Mouse (Mus musculus): ENCODE measurements around the gene Mthfd1l. TPM values are rescaled to one million over a fixed set of nuclear protein-coding genes. Genes with fewer than 3 reads are reported as not detected.
A peak's percentile ranks its signal among the peaks of the same experiment; 100 is the strongest.

The Mthfd1l gene
- 1 to 10 TPM in 2 of 4 experiments, under 1 TPM in 2; 0.72 to 1.9 (median 1.2) TPM for total RNA-seq (2022)

DNA sequence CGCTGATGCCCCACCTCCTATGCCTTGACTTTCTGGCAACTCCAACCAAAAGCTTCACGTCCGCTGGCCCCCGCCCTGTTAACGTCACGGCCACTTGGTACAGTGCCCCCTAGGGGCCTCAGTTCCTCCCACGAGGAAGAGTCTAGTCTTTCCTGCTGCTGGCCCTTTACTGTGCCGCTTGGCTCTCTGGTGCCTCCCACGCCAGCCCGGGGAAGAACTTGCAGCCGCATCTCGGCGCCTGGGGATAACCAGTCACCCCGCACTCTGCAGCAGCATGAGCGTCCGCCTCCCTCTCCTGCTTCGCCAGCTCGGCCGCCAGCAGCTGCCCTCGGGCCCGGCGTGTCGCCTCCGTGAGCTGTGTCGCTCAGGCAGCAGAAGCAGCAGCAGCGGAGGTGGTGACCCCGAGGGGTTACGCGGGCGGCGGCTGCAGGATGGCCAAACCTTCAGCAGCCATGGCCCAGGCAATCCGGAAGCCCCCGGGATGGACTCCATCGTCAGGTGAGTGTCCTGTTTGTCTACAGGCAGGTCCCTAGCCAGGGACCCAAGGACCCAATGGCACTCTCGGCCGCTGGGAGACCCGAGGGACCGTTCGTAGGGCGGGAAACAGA is at the start of gene Mthfd1l:
TSS of gene Mthfd1l (plus strand) at position 138 of the 608 bp plus-strand sequence.
- DNase-seq (ENCODE audit: low spot score) = peak; percentile 74

DNA sequence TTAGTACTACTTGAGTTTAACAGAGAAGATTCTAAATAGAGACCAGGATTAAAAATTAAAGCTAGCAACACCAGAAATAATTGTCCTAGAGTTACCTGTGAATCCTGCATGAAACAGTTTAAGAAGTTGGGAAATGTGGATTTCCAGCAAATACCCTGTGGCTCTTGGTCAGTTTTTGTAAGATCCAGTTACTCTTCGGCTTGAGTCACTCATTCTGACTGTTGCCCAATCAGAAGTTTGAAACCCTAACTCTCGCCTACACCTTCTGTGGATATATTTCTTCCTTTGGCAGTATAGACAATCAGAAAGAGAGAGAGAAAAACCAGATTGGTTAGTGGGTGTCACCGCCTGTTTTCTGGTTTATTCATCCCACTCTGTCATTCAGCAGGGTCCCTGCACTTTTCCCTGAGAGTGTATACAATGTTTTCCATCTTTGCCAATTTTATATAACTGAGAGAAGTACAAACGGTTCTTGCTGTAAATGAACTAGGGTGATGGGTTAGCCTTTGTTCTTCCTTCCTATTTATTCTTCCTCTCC is 44.8 kb upstream of the Mthfd1l start:
- DNase-seq (ENCODE audit: low spot score) = no peak

DNA sequence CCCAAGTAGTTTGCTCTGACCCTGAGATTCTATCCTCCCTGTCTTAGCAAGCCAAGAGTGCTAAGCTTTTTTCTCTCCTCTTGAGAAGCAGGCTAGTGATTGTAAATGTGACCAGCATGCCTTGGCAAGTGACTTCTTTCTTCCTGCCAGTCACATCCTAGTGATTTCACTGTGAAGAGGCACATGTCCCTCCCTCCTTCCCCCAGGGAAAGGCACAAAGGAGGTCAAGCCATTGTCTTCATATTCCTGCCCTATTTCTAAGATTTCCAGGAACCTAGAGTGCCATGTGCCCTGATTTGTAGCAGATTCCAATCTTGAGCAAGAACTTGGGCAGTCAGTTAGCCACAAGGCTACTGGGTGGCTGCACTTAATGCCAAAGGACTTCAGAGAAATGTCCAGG is 41.1 kb upstream of the Mthfd1l start:
- DNase-seq (ENCODE audit: low spot score) = no peak

DNA sequence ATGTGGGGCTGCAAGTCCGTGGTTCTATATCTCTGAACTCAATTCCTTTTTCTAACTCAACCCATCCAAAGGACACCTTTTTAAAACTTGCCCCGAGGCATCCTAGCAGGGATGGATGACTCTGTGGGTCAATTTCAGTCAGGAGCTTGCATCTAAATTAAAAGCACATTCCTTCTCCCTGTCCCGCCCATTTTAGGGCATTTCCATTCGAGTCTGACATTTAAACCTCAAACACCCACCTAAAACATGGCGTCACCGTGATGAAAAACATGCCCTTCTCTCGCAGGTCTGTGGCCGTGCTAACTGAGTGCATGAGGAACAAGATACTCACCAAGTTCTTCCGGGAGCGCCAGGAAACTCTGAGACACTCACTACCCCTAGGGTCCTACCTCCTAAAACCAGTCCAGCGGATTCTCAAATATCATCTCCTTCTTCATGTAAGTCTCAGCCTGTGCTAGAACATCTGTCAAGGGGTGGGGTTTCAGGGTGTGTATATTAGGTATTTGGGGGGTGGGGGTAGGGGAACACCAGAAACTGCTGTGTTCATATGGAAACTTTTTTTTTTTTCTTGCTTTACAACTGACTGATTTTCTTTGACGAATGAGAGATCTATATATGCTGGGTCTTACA is 39.5 kb upstream of the Mthfd1l start:
- no peak for DNase-seq (ENCODE audit: low spot score)

DNA sequence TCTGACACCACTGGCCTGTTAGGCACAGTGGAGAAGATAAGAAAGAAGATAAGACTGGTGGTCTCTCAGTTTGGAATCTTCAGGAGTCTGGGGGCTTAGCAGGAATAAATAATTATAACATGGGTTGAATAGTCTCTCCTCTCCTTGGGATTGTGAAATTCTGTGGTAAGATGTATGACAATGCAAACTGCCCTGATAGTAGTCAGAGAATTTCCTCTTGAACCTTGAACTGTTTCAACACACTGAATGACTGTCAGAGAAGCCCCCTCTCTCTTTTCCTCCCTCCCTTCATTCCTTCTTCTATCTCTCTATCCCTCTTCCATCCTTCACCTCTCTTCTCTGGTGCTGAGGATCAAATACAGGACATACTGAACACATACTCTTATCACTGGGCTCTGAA is 36.1 kb upstream of the Mthfd1l start:
- no peak for DNase-seq (ENCODE audit: low spot score)

DNA sequence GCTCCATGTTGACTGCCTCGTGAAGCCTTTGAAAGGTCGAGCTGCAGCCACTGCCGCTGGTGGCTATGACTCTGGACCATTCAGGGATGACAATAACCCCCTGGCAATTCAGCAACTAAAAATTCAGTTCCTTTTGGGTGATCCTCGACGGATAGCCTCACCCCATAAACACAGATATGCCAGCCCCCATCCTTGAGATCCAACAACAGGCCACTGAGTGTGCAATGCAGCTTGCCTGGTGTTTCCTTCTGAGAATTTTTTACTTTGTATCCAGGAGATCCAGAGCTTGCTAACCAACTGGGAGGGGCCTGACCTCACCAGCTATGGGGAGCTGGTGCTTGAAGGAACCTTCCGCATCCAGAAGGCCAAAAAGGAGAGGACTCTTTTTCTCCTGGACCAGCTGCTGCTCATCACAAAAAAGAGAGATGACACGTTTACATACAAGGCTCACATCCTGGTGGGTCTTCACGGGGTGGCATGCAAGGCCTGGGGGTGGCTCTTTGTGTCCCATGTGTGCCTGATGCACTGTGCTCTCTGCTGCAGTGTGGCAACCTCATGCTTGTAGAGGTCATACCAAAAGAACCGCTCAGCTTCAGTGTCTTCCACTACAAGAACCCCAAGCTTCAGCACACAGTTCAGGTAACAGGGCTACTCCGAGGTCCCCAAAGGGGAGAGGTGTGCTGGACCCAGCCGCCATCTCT is 32.9 kb upstream of the Mthfd1l start:
- DNase-seq (ENCODE audit: low spot score) = no peak

DNA sequence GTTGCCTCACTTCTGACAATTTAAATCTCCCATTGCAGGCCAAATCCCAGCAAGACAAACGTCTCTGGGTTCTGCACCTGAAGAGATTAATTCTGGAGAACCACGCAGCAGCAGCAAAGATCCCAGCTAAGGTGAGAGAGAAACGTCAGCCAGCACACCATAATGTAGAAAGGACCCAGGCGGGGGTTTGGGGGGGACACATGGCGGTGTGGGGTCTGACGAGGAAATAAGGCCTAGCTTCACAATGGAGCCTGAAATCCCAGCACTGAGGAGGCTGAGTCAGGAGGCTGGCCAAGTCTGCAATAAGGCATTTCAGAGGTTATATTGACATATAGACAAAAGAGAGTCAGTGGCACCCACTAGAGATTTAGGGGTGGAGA is 32.3 kb upstream of the Mthfd1l start:
- DNase-seq (ENCODE audit: low spot score) = no peak

DNA sequence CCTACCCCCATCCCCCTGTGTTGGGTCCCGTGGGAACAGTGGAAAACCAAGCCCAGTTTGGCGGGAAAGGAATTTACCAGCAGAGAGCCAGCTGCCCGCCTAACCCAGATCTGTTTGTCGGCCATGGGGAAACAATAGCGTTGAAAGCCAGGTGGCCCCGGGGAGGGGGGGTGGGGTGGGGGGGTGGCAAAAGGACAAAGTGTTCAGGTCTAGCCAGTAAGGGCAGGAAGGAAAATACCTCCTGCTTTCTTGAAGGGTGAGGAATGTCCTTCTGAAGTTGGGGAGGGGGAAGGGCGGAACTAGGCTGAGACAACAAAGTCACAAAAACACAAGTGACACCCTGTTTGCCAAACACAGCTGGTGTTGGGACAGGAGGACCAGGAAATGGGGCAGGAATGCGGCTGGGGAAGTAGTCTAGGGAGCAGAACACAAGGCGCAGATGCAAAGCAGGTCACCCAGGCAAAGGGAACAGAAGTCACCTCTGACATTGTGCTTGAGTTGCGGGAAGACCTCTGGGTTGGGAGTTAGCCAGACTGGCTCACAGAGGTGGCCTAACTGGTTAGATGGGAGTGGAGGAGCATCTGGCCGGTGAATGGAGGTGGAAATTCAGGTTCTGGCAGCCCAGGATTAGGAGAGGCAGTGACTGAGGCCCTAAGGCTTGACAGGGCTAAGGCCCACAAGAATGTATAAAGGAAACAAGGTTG is 31.7 kb upstream of the Mthfd1l start:
- peak; percentile 65 for DNase-seq (ENCODE audit: low spot score)

DNA sequence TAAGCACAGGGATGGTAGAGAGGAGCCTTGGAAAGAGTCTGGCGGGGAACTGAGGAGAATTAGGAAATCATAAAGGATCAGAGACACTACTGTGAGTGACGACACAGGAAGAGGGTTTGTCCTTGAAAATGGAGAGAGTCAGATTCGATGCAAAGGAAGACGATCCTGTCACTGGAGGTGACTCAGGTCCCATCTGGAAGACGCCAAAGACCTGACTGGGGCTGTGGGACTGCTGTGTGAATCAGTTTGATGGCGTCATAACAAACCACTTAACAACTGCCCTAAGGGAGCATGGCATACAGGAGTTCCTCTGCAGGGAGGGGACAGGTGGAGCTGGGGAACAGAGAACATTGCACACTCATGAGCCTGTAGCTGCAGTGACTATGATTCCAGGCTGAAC is 30.6 kb upstream of the Mthfd1l start:
- no peak for DNase-seq (ENCODE audit: low spot score)

DNA sequence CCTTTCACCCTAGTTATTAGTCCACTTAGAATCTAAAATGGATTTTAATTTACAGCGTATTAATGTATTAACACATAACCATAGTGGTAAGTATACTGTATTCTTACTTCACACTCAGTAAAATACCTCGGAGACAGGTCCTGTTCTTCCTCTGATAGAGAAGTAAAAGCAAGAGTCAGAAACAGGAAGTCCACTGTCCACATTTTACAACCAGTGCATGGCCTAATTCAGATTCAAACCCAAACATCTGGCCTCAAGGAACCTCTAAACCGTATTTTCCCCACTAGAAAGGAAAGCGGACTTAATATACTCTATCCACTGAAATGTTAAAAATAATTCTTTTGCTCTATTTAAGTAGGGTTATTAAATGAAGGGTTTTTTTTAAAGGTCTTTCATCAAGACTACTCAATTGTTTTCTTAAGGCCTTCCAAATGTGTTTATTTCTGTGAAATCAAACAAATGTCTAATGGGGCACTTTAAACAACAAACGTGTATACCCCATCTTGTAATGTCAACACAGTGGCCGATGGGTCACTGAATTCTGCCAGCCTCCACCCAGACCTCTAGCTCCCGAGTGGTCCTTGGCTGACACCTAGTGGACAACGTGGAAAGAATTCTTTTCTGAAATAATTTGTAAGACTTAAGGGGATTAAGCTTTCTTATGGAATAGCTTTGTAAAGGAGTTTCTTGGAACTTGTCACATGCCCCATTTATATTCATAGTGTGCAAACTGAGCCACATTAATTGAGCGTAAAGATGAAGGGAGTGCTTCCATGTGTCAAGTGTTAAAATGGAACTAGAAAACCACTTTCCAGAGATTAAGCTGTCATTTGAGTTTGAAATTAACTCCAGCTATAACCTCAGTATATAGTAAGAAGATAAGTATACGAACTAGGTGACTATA is 29.2 kb upstream of the Mthfd1l start:
- peak; percentile 83 for DNase-seq (ENCODE audit: low spot score)

DNA sequence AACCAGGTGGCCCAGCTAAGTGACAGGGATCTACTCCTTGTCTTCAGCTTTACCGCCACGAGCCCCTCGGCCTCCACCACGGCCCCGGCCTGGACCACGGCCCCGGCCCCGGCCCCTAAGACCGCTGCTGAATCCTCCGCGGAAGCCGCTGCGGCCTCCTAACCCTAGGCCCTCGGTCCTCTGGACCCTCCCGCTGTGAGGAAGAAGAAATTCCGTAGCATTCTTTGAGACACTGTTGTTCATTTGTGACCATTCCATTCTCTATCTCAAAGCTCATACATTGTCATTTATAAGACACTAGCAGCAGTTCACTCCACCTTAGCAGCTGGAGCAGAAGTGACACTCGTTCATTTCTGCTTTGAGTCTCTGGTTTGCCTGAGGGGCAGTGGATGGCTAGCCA is 26.0 kb upstream of the Mthfd1l start:
- no peak for DNase-seq (ENCODE audit: low spot score)

DNA sequence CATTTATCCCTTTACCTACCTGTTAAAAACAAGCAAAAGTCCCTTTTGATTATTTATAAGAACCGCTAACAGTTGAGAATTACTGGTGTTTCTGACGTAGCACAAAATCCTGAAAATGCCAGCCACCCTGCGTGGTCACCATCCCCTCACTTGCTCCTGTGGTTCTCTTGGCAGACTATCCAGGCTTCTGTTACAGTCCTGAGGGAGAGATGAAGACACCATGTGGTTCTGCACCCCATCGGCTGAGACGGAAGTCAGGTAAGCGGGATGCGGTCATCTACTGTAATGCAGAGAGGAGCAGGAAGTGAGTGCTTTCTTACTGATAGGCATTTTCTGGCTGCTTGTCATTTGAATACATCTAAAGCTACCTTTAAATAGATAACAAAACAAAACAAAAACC is 25.6 kb upstream of the Mthfd1l start:
- no peak for DNase-seq (ENCODE audit: low spot score)

DNA sequence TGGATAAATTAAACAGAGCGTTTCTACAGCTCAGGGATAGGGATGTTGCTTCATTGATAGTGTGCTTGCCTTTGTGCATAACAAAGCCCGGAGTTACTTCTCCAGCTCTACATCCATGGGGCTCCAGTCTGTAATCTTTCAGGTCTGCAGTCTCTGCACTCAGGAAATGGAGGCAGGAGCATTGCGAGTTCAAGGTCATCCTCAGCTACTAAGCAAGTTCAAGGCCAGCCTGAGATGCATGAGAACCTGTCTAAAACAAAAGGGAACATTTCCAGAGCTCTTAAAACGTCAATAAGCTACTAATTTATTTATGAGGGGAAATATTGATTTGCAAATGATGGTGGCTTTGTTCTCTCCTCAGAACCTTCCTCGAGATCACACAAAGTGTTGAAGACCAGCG is 23.6 kb upstream of the Mthfd1l start:
- DNase-seq (ENCODE audit: low spot score) = no peak

DNA sequence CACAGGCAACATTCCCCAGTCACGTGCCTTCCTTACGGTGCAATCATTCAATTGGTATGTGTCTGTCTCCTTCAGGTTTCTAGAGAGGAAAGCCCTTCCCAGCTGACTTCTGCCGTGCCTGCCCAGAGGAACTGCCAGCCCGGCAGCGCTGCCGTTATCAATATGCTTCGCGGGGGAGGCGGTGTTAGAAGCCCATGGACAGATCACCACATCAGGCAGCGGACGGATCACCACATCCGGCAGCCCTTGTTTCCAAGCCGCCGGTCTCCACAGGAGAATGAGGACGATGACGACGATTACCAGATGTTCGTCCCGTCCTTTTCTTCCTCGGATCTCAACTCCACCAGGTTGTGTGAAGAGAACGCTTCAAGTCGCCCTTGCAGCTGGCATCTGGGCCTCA is 16.4 kb upstream of the Mthfd1l start:
- no peak for DNase-seq (ENCODE audit: low spot score)

DNA sequence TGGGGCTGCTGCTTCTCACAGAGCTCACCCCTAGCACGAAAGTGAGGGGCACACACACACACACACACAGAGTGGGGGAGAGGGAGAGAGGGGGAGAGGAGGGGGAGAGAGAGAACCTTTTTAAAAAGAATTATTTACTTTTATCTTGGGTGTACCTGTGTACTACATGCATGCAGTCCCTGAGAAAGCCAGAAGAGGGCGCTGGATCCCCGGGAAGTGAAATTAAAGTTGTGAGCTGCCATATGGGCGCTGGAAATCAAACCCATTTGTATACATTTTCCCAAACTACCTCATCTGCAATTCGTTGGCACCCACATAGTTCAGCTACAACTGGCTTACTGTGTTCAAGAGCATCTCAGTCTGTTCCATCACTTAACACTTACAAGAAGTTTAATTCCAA is 14.3 kb upstream of the Mthfd1l start:
- DNase-seq (ENCODE audit: low spot score) = no peak

DNA sequence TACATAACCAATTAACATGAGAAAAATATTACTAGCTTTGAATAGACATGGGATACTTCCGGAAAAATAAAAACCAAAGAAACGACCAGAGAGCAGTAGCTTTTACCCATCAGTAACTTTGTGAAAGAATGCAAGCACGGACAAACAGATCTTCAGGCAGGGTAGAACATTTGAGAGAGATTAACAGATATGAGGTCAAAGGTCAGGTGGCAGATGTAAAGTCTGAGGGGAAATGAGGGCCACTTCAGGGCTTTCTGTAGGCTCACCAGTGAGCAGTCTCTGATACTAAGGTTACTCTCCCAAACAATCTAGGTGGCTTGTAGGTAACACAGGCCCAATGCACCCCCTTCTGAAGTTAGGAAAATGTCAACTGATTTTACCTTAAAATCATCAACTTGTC is 3.9 kb upstream of the Mthfd1l start:
- DNase-seq (ENCODE audit: low spot score) = no peak

DNA sequence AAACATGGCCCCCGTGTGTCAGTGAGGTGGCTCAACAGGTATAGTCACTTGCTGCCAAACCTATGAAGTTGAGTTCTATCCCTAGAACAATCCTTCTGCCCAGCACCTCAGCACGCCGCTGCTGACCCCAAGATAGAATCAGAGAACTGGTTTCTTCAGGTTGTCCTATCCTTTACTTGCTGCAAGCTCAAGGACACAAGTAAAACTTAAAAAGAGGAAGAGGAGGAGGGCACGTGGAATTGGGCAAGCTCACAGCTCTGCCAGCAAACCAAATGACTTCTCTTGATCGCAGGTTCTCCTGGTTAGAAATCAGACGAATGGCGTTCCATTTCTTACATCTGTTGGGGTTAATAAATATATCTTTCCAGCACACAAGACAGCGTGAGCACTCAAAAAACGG is 681 bp upstream of the Mthfd1l start:
- DNase-seq (ENCODE audit: low spot score) = no peak

DNA sequence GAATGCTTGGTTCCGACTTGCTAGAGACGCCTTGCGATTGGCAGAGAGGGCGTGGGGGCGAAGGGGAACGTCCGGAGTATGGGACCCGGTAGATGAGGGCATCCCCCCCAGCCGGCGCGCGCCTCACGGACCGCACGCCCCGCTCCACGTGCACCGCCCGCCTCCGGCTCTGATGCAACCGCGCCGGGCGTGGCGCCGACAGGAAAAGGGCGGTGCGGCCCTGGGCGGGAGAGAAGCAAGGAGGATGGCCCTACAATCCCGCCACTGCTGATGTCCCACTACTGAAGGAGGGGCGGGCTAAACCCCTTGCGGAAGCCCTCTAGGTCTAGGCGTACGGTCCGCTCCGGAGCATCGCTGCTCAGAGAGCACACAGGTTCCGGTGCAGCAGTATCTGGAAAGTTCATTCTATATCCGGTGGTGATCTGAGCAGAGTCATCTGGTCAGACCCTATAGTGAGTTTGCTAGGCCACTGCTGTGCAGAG is 712 bp downstream of the Mthfd1l start:
- peak; percentile 89 for DNase-seq (ENCODE audit: low spot score)

DNA sequence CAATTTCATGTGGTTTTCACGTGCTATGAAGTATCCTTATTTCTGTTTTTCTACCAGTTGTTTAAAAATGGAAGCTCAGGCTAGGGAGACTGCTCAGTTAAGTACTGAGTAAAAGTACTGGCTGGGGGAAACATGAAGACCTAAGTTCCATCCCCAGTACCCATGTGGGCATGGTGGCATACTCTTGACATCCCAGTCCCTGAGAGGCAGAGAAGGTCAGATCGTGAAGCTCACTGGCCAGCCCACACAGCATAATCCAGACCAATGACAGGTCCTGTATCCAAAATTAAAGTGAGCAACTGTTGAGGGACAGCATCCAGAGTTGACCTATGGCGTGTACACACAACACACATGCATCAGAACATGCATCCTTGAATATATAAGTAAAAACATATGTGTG is 1.5 kb downstream of the Mthfd1l start:
- DNase-seq (ENCODE audit: low spot score) = no peak

DNA sequence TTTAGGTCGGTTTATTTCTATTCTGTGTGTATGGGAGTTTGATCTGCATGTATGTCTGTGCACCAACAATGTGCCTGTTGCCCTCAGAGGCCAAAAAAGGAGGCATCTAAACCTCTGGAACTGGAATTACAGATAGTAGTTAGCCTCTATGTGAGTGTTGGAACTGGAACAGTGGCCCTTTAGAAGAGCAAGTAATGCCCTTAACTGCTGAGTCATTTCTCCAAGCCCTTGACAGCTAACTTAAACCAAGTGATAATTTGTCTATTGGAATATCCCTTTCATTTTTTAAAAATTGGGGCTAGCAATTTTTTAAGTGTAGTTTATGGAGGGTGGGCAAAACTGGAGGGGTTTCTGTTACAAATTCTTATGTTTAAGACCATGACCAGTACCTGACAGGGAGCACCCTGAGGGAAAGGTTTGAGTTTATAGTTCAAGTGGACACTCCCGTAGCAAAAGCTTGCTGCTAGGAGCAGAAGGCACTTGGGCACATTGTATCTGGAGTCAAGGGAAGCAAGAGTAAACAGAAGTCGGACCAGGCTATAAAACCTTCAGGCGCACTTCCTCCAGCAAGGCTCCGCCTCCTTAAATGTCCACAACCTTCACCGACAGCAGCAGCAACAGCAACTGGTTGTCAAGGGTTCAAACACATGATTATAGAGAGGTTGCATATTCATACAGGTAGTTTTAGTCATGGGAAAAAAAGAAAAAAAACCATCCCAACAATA is 3.1 kb downstream of the Mthfd1l start:
- no peak for DNase-seq (ENCODE audit: low spot score)

Data from heart, adult 8-10 months (tissue).